Mouse (Mus musculus) cortical plate, adult 2 months (tissue): ENCODE data around the gene Tpr.

ENCODE experiments used
- CTCF ChIP-seq: fragments of 200-500 bp; IDR thresholded peaks from 2 replicates; pipeline ENCODE4 v1.5.1; 2011; ENCODE audit warnings: mild to moderate bottlenecking, control low read depth, low read length; ENCODE audit not compliant: insufficient read depth; ENCODE audit errors: extremely low read depth
- POLR2A ChIP-seq: fragments of 200-500 bp; IDR thresholded peaks from 2 replicates; pipeline ENCODE4 v1.6.1; 2011; ENCODE audit warnings: mild to moderate bottlenecking, low read length, control low read depth; ENCODE audit not compliant: insufficient read depth; ENCODE audit errors: extremely low read depth

GRCm38 (mm10) chr1:150459599-150459998 is 67.0 kb downstream of the Tpr start:
- TF ChIP-seq POLR2A (no peak), CTCF (no peak)
